Mouse (Mus musculus) neutrophil, adult 65 days (primary cell): ENCODE data around the gene Pdpn. TPM values are rescaled to one million over a fixed set of nuclear protein-coding genes. Genes with fewer than 3 reads are reported as not detected.

ENCODE experiments used
- total RNA-seq: library from RNA; stranded (reverse); gene quantifications from 2 replicates; pipeline ENCODE4 v1.2.4, GENCODE M21; 2023

The Pdpn gene
- total RNA-seq = 1.1 and 2.5 TPM in 2 replicates

DNA sequence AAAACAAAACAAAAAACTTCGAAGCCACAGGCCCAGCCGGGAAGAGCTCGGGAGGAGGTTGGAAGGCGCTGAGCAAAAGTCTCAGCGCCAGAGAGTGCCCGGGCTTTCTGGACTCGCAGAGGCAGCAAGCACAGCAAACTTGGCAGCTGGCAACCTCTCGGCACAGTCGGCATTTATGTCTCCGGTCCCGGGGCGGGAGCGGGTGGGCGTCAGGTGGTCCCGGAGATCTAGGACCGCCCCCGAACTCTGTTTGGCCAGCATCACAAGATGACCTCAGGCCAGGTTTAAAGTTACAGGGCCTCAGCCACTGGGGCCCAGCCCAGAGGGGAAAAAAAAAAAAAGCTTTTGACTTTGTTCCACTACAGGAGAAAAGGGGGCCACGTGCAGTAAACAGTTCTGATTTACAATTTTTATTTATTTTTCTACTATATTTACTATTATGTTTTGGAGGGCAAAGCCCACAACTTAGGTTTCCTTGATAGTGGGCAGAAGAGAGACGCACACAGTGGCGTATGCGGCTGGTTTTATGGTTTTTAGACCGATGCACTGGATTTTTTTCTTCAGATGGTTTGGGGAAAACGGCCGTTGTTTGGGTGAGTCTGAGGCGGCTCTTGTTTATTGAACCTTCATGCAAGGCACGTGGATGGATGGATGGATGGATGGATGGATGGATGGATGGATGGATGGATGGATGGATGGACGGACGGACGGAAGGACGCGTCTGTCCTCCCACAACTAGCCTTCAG lies at the start of gene Pdpn:
Gene Pdpn (minus strand): TSS at position 240 of the 746 bp plus-strand sequence.

Other genes starting within 250 kb of the Pdpn start
- gene Prdm2, start 86.6 kb downstream of the Pdpn start, total RNA-seq = 53.5 and 59.7 TPM in 2 replicates
- gene Lrrc38, start 50.2 kb upstream of the Pdpn start, total RNA-seq = not detected in 2 replicates
- gene Pramel1, start 94.9 kb upstream of the Pdpn start, total RNA-seq = not detected in 2 replicates
- gene Pramef8, start 112.9 kb upstream of the Pdpn start, total RNA-seq = 52.0 and 56.6 TPM in 2 replicates
- gene Oog4, start 150.8 kb upstream of the Pdpn start, total RNA-seq = not detected in 2 replicates
- not detected in 2 replicates for gene Gm13043, start 211.8 kb upstream of the Pdpn start, total RNA-seq
- not detected in 2 replicates for gene Gm13040, start 236.4 kb upstream of the Pdpn start, total RNA-seq